Mouse (Mus musculus) midbrain, embryonic 13.5 days (tissue): ENCODE results near the gene Slc26a3. TPM values are rescaled to one million over a fixed set of nuclear protein-coding genes. Genes with fewer than 3 reads are reported as not detected.

Experiments
- ATAC-seq: fragments of 200-750 bp; cut with Nextera tagmentation; 2 replicates; pipeline ENCODE4 v1.8.0; 2017; ENCODE audit warnings: mild to moderate bottlenecking, moderate TSS enrichment, moderate library complexity
- H3K27ac ChIP-seq: fragments of 300-500 bp; sonication (generic); 2 replicates; pipeline ENCODE4 v1.5.1; 2015; ENCODE audit warnings: inconsistent platforms, mild to moderate bottlenecking, moderate library complexity
- H3K27me3 ChIP-seq: fragments of 300-500 bp; sonication (generic); 2 replicates; pipeline ENCODE4 v1.6.1; 2015; ENCODE audit warnings: mild to moderate bottlenecking, inconsistent platforms
- H3K36me3 ChIP-seq: fragments of 300-500 bp; sonication (generic); 2 replicates; pipeline ENCODE4 v1.6.1; 2015; ENCODE audit warnings: mild to moderate bottlenecking, inconsistent platforms
- H3K4me1 ChIP-seq: fragments of 300-500 bp; sonication (generic); replicated peaks from 2 replicates; pipeline ENCODE4 v1.6.1; 2015; ENCODE audit warnings: inconsistent platforms
- H3K4me2 ChIP-seq: fragments of 300-500 bp; sonication (generic); replicated peaks from 2 replicates; pipeline ENCODE4 v1.6.1; 2015; ENCODE audit warnings: moderate library complexity, mild to moderate bottlenecking, inconsistent platforms
- H3K4me3 ChIP-seq: fragments of 300-500 bp; sonication (generic); replicated peaks from 2 replicates; pipeline ENCODE4 v1.5.1; 2015; ENCODE audit warnings: mild to moderate bottlenecking, inconsistent platforms
- H3K9ac ChIP-seq: fragments of 300-500 bp; sonication (generic); replicated peaks from 2 replicates; pipeline ENCODE4 v1.6.1; 2015; ENCODE audit warnings: mild to moderate bottlenecking, inconsistent platforms
- H3K9me3 ChIP-seq: fragments of 300-500 bp; sonication (generic); 2 replicates; pipeline ENCODE4 v1.6.1; 2016; ENCODE audit warnings: mild to moderate bottlenecking, inconsistent platforms
- WGBS: fragments of 180-500 bp; shearing (Covaris S2); methylation state at CpG from one replicate; pipeline ENCODE4 v1.1.7; 2015; 5-methylcytosine and 5-hydroxymethylcytosine counted together
- polyA plus RNA-seq: library from polyadenylated mRNA; unstranded; fragments of >200 nt; fragmentation: Nextera tagmentation; extraction: Ambion mirVana; gene quantifications from 2 replicates; pipeline ENCODE4 v1.2.1, GENCODE M21; 2015

The Slc26a3 gene
- polyA plus RNA-seq, 1 experiment from 2014 or later = not detected

DNA sequence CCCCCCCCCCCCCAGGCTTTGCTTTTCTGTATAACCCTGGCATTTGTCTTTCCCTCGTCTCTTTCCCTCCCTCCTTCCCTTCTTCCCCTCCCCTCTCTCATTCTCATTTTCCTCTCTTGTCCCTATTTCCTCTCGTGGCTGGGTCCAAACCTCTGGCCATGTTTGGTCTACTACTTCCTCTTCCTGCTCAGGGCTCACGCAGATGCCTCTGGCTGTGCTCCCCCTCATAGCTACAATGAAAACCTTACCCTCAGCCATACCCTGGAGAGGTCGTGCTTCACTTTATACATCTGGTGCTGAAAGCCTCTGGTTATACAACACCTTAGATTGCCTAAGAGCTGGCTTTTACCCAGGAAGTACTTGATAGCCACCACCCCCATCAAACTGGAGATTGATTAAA lies 110.6 kb downstream of the Slc26a3 start:
- no peak for ATAC-seq

GRCm38 (mm10) chr12:31503211-31503610 lies 112.5 kb downstream of the Slc26a3 start:
- no peak overlapping the region for H3K4me3 ChIP-seq
- H3K4me1 ChIP-seq = peaks cover 10% of the 10 kb centered on the region
- H3K27ac ChIP-seq = no peak overlapping the region
- no peak overlapping the region for H3K9ac ChIP-seq
- no peaks in the 10 kb centered on the region for H3K27me3 ChIP-seq
- no peaks in the 10 kb centered on the region for H3K9me3 ChIP-seq
- ATAC-seq = no peak
- no peaks in the 10 kb centered on the region for H3K36me3 ChIP-seq
- H3K4me2 ChIP-seq = no peak overlapping the region

More for the DNA sequence above, 110.6 kb downstream of the Slc26a3 start:
- no peaks in the 10 kb centered on the region for H3K9me3 ChIP-seq
- no peaks in the 10 kb centered on the region for H3K36me3 ChIP-seq
- H3K4me3 ChIP-seq = no peak overlapping the region
- no peak overlapping the region for H3K9ac ChIP-seq
- H3K27ac ChIP-seq = no peak overlapping the region
- no peak overlapping the region for H3K4me2 ChIP-seq
- 73% methylated on average over 4 of the region's 4 CpGs for WGBS
- peaks cover 19% of the 10 kb centered on the region for H3K4me1 ChIP-seq
- no peaks in the 10 kb centered on the region for H3K27me3 ChIP-seq

- no peak overlapping the region for H3K4me3 ChIP-seq
- H3K4me1 ChIP-seq = no peaks in the 10 kb centered on the region
- H3K27me3 ChIP-seq = 0 out of 2 replicates have a peak, but pooled peaks cover 2% of the 10 kb centered on the region
- no peak overlapping the region for H3K9ac ChIP-seq
- H3K4me2 ChIP-seq = no peak overlapping the region
- no peak overlapping the region for H3K27ac ChIP-seq
- 43% methylated on average over 6 of the region's 6 CpGs for WGBS
- no peak for ATAC-seq
- H3K9me3 ChIP-seq = no peaks in the 10 kb centered on the region
- H3K36me3 ChIP-seq = no peaks in the 10 kb centered on the region
These were observed 117.2 kb downstream of the Slc26a3 start for GRCm38 (mm10) chr12:31507718-31508364.

GRCm38 (mm10) chr12:31508496-31508895 lies 117.8 kb downstream of the Slc26a3 start:
- no peaks in the 10 kb centered on the region for H3K4me1 ChIP-seq
- WGBS = 83% methylated on average over 6 of the region's 6 CpGs
- no peak overlapping the region for H3K9ac ChIP-seq
- no peaks in the 10 kb centered on the region for H3K36me3 ChIP-seq
- H3K9me3 ChIP-seq = no peaks in the 10 kb centered on the region
- no peak overlapping the region for H3K4me2 ChIP-seq
- H3K27me3 ChIP-seq = 0 out of 2 replicates have a peak, but pooled peaks cover 2% of the 10 kb centered on the region
- no peak for ATAC-seq
- no peak overlapping the region for H3K27ac ChIP-seq
- no peak overlapping the region for H3K4me3 ChIP-seq

DNA sequence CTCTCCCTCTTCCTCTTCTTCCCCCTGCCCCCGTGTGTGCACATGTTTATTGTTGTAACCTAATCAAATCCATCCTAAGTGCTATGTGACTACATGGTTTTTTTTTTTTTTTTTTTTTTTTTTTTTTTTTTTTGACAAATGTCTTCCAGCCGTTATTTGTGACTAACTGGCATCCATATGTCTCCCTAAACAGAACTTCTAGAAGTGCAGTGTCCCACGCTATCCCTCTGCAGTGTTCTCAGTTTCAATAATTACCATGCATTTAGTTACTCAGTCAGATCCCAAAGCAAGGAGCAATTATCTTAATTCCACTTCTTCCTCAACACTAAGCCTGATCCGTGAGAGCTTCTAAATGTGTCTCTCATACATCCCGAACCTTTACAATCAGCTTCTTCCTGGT lies 120.5 kb downstream of the Slc26a3 start:
- Histone ChIP-seq H3K4me2 (no peak overlapping the region), H3K4me1 (no peaks in the 10 kb centered on the region), H3K9me3 (no peaks in the 10 kb centered on the region), H3K4me3 (no peak overlapping the region), H3K36me3 (no peaks in the 10 kb centered on the region), H3K9ac (no peak overlapping the region), H3K27ac (no peak overlapping the region), H3K27me3 (0 out of 2 replicates have a peak, but pooled peaks cover 2% of the 10 kb centered on the region)
- WGBS = 78% methylated on average over 5 of the region's 5 CpGs
- ATAC-seq = no peak

DNA sequence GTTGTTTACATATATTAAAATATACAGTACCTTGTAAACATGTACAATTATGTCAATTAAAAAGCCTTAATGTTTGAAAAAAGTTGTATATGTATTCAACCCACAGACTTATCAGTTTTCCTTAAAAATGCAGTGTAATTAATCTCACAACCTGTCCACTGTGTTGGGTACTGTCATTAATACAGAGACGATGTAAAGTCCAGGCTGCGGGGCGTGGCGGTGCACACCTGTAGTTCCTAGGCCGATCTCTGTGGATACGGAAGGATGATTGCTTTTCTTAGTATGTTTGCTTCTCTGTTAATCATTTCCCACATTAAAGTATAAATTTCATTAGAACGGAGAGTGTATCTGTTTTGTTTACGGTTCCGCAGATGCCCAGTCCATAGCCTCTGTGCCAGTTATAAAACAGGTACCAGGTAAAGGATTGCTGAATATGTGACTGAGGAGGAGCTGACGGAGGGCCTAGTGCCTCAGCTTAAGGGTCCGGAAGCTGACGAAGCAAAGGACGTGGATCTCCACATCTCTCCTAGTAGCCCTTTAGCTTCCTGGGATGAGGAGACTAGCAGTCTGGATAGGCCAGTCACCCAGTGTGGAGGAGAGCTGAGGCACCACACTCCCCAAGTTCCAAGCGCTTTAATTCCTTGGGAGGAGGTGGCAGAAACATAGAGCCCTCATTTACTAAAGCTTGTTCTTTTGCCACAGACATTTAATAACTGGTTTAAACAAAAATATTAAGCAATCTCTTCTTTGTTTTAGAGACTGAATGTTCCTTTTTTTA lies 122.2 kb downstream of the Slc26a3 start:
- Histone ChIP-seq H3K4me1 (no peaks in the 10 kb centered on the region), H3K36me3 (no peaks in the 10 kb centered on the region), H3K4me2 (no peak overlapping the region), H3K27me3 (0 out of 2 replicates have a peak, but pooled peaks cover 2% of the 10 kb centered on the region), H3K4me3 (no peak overlapping the region), H3K9me3 (no peaks in the 10 kb centered on the region), H3K9ac (no peak overlapping the region), H3K27ac (no peak overlapping the region)
- WGBS = 91% methylated on average over 14 of the region's 14 CpGs
- no peak for ATAC-seq

DNA sequence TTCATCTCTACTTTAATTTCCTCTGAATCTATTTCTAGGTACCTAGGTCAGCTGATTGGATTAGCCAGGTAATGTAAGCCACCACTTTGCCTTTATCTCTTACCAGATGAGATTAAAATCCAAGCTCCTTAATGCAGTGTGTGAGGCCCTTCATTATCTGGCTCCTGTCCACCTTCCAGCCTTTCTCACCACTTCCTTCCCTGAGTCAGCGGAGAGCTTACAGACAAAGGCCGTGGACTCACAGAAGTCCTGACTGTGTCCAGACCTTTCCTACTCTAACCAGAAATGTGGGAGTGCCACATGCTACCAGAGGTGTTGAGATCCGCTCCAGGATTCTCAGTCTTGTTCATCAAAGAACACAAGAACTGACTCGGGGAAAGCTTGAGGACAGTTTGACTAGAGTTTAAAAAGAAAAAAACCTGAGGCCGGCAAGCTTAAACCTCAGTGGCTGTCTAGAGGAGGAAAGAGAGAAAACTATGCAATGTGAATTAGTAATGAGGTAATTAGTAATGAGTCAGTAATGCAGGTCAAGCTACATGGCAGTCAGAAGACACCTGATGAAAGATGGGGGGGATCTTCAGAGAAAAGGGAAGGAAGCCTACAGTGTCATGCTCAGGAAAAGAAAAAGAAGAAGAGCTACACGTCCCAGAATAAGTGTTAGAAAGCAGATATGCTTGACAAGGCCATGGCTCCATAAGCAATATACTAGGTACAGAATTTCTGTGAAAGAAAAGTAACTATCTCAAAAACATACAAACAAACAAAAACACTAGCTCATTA lies 123.2 kb downstream of the Slc26a3 start:
- 0 out of 2 replicates have a peak, but pooled peaks cover 2% of the 10 kb centered on the region for H3K27me3 ChIP-seq
- 82% methylated on average over 6 of the region's 6 CpGs for WGBS
- no peak for ATAC-seq

GRCm38 (mm10) chr12:31520119-31520518 lies 129.4 kb downstream of the Slc26a3 start:
- H3K27ac ChIP-seq = no peak overlapping the region
- ATAC-seq = no peak
- H3K36me3 ChIP-seq = no peaks in the 10 kb centered on the region

More for the DNA sequence above, 123.2 kb downstream of the Slc26a3 start:
- H3K36me3 ChIP-seq = no peaks in the 10 kb centered on the region
- H3K4me2 ChIP-seq = no peak overlapping the region
- H3K4me1 ChIP-seq = no peaks in the 10 kb centered on the region
- no peak overlapping the region for H3K4me3 ChIP-seq
- no peaks in the 10 kb centered on the region for H3K9me3 ChIP-seq
- no peak overlapping the region for H3K9ac ChIP-seq
- no peak overlapping the region for H3K27ac ChIP-seq

DNA sequence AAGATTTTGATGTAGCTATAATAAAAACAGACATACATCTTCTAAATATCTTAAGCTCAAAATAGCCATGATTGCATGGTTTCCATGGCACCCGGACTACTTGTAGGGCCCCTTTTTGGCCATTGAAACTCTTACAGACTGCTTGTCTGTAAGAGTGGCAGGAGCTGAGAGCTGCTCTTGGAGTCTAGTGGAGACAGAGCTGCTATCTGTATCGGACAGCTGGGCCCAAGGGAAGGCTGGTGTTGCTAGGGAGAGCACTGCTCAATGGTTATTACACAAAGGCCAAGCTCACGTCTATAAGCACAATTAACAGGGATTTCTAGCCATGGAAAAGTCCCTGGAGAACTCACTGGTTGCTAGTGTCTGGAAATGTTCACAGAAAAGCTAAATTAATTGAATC lies 130.7 kb downstream of the Slc26a3 start:
- H3K9ac ChIP-seq = no peak overlapping the region
- H3K27me3 ChIP-seq = no peaks in the 10 kb centered on the region
- 0 out of 2 replicates have a peak, but pooled peaks have one; percentile 43 for ATAC-seq
- H3K9me3 ChIP-seq = no peaks in the 10 kb centered on the region
- peaks cover 4% of the 10 kb centered on the region; the same call in 1 of the 2 replicates for H3K4me1 ChIP-seq
- whole genome bisulfite sequencing = 53% methylated on average over 3 of the region's 3 CpGs
- no peaks in the 10 kb centered on the region for H3K36me3 ChIP-seq
- H3K4me3 ChIP-seq = no peak overlapping the region
- no peak overlapping the region for H3K27ac ChIP-seq
- no peak overlapping the region for H3K4me2 ChIP-seq

More at GRCm38 (mm10) chr12:31520119-31520518, 129.4 kb downstream of the Slc26a3 start:
- no peak overlapping the region for H3K4me2 ChIP-seq
- no peaks in the 10 kb centered on the region for H3K9me3 ChIP-seq
- H3K9ac ChIP-seq = no peak overlapping the region
- no peak overlapping the region for H3K4me3 ChIP-seq
- peaks cover 4% of the 10 kb centered on the region; the same call in 1 of the 2 replicates for H3K4me1 ChIP-seq
- H3K27me3 ChIP-seq = no peaks in the 10 kb centered on the region
- 84% methylated on average over 6 of the region's 6 CpGs for WGBS
